Mouse (Mus musculus): ENCODE results near the gene St6galnac1. TPM values are rescaled to one million over a fixed set of nuclear protein-coding genes. Genes with fewer than 3 reads are reported as not detected.
"Not testable (repeated sequence)": the region's sequence is repeated elsewhere in the genome, so short reads cannot be mapped to it uniquely, and the experiment has no call there.

Gene St6galnac1
- 0.69 and 1.1 TPM in 2 replicates for polyA plus RNA-seq (2012; rRNA removed)

DNA sequence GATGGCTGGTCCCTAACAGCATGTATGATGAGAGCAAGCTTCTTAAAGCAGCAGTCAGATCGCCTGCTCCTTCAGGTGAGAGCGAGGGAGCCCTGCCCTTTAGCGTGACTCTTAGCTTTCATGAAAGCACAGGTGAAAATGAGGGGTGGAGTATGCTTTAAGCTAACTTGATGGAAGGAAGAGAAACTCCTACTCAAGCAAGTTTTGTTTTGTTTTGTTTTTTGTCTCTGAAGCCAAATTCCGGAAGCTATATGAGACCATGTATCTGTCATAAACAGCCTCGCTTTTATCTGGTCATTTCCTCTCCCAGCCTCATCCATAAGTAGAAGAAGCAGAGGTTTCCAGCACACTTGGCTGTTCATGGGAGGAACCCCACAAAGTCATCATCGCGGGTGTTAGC, at the start of gene St6galnac1:
St6galnac1 (minus strand) TSS at position 101 of the 400 bp plus-strand sequence.
- no peaks in the 10 kb centered on the region for H3K27me3 ChIP-seq (replicated peaks; ENCODE audit: control insufficient read depth, insufficient read depth, low read length)
- no peaks in the 10 kb centered on the region for H3K4me1 ChIP-seq (ENCODE audit: control insufficient read depth, insufficient read depth, low read length)
- no peak within 1 kb of the TSS for H3K27ac ChIP-seq (ENCODE audit: insufficient read depth, low read depth, low read length)
- no peak for DNase-seq
- no peak for TF ChIP-seq CTCF (conservative IDR thresholded peaks at IDR 0.05; ENCODE audit: insufficient read depth, insufficient read length, low read depth, low read length)
- TF ChIP-seq POLR2A (IDR thresholded peaks at IDR 0.05; ENCODE audit: low read depth, low read length), result no peak
- H3K36me3 ChIP-seq (ENCODE audit: control insufficient read depth, insufficient read depth, low read length), result no peaks in the 10 kb centered on the region
- 85% methylated on average over 7 of the region's 7 CpGs for WGBS
- no peak within 1 kb of the TSS for H3K4me3 ChIP-seq (ENCODE audit: insufficient read depth, low read depth, low read length)

DNA sequence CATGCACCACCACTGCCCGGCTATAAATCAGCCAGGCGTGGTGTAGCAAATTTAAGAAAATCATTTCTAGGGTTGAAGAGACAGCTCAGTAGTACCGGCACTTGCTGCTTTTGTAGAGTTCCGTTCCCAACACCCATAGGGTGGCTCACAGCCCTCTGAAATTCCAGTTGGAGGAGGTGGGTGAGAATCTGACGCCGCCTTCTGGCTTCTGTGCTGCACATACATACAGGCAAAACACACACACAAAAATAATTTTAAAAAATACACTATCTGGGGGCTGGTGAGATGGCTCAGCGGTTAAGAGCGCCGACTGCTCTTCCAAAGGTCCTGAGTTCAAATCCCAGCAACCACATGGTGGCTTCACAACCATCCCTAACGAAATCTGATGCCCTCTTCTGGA, 48.6 kb upstream of the St6galnac1 start:
- peaks cover 15% of the 10 kb centered on the region for H3K4me1 ChIP-seq (ENCODE audit: control insufficient read depth, insufficient read depth, low read length)
- not testable (repeated sequence) for DNase-seq; H3K27me3 ChIP-seq (replicated peaks; ENCODE audit: control insufficient read depth, insufficient read depth, low read length); H3K4me3 ChIP-seq (ENCODE audit: insufficient read depth, low read depth, low read length); H3K27ac ChIP-seq (ENCODE audit: insufficient read depth, low read depth, low read length); H3K36me3 ChIP-seq (ENCODE audit: control insufficient read depth, insufficient read depth, low read length)
- WGBS, result 96% methylated on average over 10 of the region's 10 CpGs

DNA sequence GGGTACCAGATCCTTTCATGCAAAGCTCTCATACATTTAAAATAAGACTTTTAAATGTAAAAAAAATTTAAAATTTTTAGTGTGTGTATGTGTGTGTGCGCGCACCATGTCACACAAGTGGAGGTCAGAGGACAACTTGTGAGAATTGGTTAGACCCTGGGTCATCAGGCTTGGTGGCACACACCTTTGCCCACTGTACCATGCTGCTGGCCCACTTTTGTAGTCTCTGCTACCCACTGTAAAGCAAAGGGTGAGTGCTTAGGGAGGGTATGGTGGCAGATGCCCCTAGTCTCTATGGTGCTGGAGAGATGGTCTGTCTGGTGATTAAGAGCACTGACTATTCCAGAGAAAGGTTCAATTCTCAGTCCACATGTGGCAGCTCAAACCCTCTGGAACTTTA, 47.9 kb upstream of the St6galnac1 start:
- no peak overlapping the region for H3K27ac ChIP-seq (ENCODE audit: insufficient read depth, low read depth, low read length)
- no peak overlapping the region for H3K4me3 ChIP-seq (ENCODE audit: insufficient read depth, low read depth, low read length)
- no peaks in the 10 kb centered on the region for H3K36me3 ChIP-seq (ENCODE audit: control insufficient read depth, insufficient read depth, low read length)
- H3K4me1 ChIP-seq (ENCODE audit: control insufficient read depth, insufficient read depth, low read length), result peaks cover 13% of the 10 kb centered on the region
- H3K27me3 ChIP-seq (replicated peaks; ENCODE audit: control insufficient read depth, insufficient read depth, low read length), result no peaks in the 10 kb centered on the region
- DNase-seq, result no peak
- TF ChIP-seq POLR2A (IDR thresholded peaks at IDR 0.05; ENCODE audit: low read depth, low read length), result no peak
- TF ChIP-seq CTCF (conservative IDR thresholded peaks at IDR 0.05; ENCODE audit: insufficient read depth, insufficient read length, low read depth, low read length), result no peak
- 99% methylated on average over 2 of the region's 2 CpGs for WGBS

DNA sequence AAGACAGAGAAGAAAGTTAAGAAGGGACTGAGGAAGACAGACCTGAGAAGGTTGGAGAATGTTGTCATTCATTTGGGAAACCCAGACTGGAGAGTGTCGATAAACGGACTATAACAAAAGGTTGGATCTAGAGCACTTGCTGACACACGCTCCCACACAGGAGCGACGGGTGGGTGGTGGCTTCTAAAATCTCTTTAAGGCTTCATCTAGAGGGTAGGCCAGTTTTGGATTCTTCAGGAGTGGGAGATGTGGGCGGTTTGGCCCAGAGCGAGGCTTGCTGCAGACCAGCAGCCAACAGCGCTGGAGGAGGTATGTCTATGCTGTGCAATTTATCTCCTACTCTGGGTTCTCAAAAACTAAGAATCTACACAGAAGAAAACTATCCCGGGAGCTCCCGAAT, 47.3 kb upstream of the St6galnac1 start:
- Histone ChIP-seq H3K4me1 (ENCODE audit: control insufficient read depth, insufficient read depth, low read length) (peaks cover 10% of the 10 kb centered on the region; the same call in 1 of the 2 replicates), H3K36me3 (ENCODE audit: control insufficient read depth, insufficient read depth, low read length) (no peaks in the 10 kb centered on the region), H3K4me3 (ENCODE audit: insufficient read depth, low read depth, low read length) (no peak overlapping the region), H3K27me3 (replicated peaks; ENCODE audit: control insufficient read depth, insufficient read depth, low read length) (no peaks in the 10 kb centered on the region), H3K27ac (ENCODE audit: insufficient read depth, low read depth, low read length) (no peak overlapping the region)
- no peak for DNase-seq
- no peak for TF ChIP-seq POLR2A (IDR thresholded peaks at IDR 0.05; ENCODE audit: low read depth, low read length)
- TF ChIP-seq CTCF (conservative IDR thresholded peaks at IDR 0.05; ENCODE audit: insufficient read depth, insufficient read length, low read depth, low read length), result no peak
- WGBS, result 95% methylated on average over 10 of the region's 10 CpGs

DNA sequence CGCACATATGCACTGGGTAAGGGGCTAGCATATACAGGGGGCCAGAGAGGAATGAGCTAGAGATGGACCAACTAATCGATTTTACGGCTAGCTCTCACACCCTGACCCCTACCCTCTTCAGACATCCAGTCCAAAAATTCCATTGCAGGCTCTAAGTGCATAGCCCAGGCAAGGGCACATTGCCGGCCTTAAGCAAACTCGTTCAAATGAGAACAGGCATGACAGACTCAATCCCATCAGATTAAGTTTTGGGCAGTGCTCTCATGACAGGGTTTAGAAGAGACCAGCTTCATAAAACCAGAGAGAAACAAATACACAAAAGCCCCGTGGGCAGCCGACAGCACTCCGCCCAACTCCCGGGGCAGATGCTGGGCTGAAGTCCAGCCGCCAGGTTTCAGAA, 46.9 kb upstream of the St6galnac1 start:
- DNase-seq, result no peak
- H3K27ac ChIP-seq (ENCODE audit: insufficient read depth, low read depth, low read length), result no peak overlapping the region
- H3K4me3 ChIP-seq (ENCODE audit: insufficient read depth, low read depth, low read length), result no peak overlapping the region
- H3K4me1 ChIP-seq (ENCODE audit: control insufficient read depth, insufficient read depth, low read length), result peaks cover 10% of the 10 kb centered on the region; the same call in 1 of the 2 replicates
- H3K36me3 ChIP-seq (ENCODE audit: control insufficient read depth, insufficient read depth, low read length), result no peaks in the 10 kb centered on the region
- WGBS, result 69% methylated on average over 10 of the region's 10 CpGs
- H3K27me3 ChIP-seq (replicated peaks; ENCODE audit: control insufficient read depth, insufficient read depth, low read length), result no peaks in the 10 kb centered on the region
- no peak for TF ChIP-seq CTCF (conservative IDR thresholded peaks at IDR 0.05; ENCODE audit: insufficient read depth, insufficient read length, low read depth, low read length)
- TF ChIP-seq POLR2A (IDR thresholded peaks at IDR 0.05; ENCODE audit: low read depth, low read length), result no peak

DNA sequence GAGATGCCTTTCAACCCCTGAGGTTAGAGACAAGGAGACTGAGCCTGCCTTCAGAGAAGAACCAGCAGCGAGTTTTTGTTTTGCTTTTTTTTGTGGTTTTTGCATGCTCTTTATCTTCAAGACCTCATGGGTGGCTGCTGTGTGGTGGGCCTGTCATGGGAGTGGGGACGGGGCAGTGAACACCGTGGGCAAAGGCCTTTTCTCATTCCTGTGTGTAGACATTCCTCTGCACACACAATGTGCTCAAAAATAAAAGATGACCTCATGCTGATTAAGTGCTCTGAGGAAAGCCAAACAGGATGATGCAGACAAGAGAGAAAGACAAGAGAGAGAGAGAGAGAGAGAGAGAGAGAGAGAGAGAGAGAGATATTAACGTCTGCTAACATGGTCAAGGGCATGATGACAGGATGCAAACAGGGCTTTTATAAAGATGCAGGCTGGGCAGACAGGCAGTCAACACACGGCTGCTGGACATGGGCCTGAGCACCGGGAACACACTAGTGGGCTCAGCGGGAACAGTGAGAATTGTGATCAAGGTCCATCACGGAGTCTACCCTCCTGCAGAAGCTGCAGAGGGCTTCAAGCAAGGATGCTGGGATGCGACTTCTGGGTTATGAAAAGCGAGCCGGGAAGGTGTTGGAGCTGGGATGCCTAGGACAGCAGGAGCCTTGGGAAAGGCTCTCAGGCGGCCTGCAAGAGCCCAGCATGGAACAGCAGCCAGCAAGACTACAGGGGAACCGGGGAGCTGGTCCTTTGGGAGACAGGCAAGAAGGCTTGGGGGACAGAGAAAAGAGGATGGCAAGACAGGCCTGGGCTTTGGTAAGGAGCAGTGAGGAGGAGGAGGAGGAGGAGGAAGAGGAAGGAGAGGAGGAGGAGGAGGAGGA, 46.0 kb upstream of the St6galnac1 start:
- no peak overlapping the region for H3K4me3 ChIP-seq (ENCODE audit: insufficient read depth, low read depth, low read length)
- no peaks in the 10 kb centered on the region for H3K27me3 ChIP-seq (replicated peaks; ENCODE audit: control insufficient read depth, insufficient read depth, low read length)
- 0 out of 2 replicates have a peak, but pooled peaks cover 7% of the 10 kb centered on the region for H3K4me1 ChIP-seq (ENCODE audit: control insufficient read depth, insufficient read depth, low read length)
- DNase-seq, result no peak
- 74% methylated on average over 13 of the region's 13 CpGs for WGBS
- no peak for TF ChIP-seq POLR2A (IDR thresholded peaks at IDR 0.05; ENCODE audit: low read depth, low read length)
- no peak for TF ChIP-seq CTCF (conservative IDR thresholded peaks at IDR 0.05; ENCODE audit: insufficient read depth, insufficient read length, low read depth, low read length)
- no peaks in the 10 kb centered on the region for H3K36me3 ChIP-seq (ENCODE audit: control insufficient read depth, insufficient read depth, low read length)
- no peak overlapping the region for H3K27ac ChIP-seq (ENCODE audit: insufficient read depth, low read depth, low read length)

DNA sequence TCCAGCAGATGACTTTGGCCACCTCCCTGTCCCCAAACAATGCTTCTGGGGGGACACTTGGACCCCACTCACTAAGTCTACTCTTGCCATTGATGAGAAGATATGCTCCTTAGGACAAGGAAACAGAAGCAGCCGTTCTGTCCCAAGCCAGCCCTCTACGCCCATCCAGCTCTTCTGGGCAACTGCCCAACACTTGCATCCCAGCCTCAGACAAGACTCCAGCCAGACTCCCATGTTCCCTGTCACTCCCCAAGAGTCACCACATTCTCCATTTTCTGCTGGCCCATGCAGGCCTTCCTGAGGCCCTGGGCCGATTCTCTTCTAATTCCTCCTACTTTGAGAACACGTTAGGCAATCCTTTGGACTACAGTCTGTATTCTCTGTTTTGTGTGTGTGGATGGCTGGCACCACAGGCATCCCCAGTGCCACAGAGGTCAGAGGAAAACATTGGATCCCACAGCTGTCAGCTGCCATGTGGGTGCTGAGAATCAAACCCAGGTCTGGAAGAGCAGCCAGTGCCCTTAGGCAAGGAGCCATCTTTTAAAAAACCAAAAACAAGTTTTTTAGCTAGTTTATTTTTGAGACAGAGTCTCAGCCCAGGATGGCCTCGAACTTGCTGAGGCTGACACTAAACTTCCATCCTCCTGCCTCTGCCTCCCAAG, 44.8 kb upstream of the St6galnac1 start:
- no peak for DNase-seq
- H3K27me3 ChIP-seq (replicated peaks; ENCODE audit: control insufficient read depth, insufficient read depth, low read length), result no peaks in the 10 kb centered on the region
- TF ChIP-seq CTCF (conservative IDR thresholded peaks at IDR 0.05; ENCODE audit: insufficient read depth, insufficient read length, low read depth, low read length), result no peak
- no peak for TF ChIP-seq POLR2A (IDR thresholded peaks at IDR 0.05; ENCODE audit: low read depth, low read length)
- no peak overlapping the region for H3K4me3 ChIP-seq (ENCODE audit: insufficient read depth, low read depth, low read length)
- H3K4me1 ChIP-seq (ENCODE audit: control insufficient read depth, insufficient read depth, low read length), result 0 out of 2 replicates have a peak, but pooled peaks cover 3% of the 10 kb centered on the region
- 84% methylated on average over 5 of the region's 5 CpGs for WGBS
- H3K27ac ChIP-seq (ENCODE audit: insufficient read depth, low read depth, low read length), result no peak overlapping the region
- H3K36me3 ChIP-seq (ENCODE audit: control insufficient read depth, insufficient read depth, low read length), result no peaks in the 10 kb centered on the region

All from kidney, adult 2 months (tissue).